Mouse (Mus musculus): ENCODE data around the gene Fcgrt. TPM values are rescaled to one million over a fixed set of nuclear protein-coding genes. Genes with fewer than 3 reads are reported as not detected.

The Fcgrt gene
- total and polyA plus RNA-seq, 2 experiments from 2014 or later: 51.6 to 59.5 TPM

GRCm38 (mm10) chr7:45148534-45149098 is 45.0 kb upstream of the Fcgrt start:
- no peak overlapping the region for H3K4me3 ChIP-seq (ENCODE audit: low read depth, low read length)
- H3K4me2 ChIP-seq (ENCODE audit: low read depth, low read length): no peak overlapping the region
- H3K4me1 ChIP-seq (ENCODE audit: control insufficient read depth, insufficient read depth): 0 out of 2 replicates have a peak, but pooled peaks cover 5% of the 10 kb centered on the region
- TF ChIP-seq EP300 (IDR thresholded peaks at IDR 0.05; ENCODE audit: low read depth) (no peak), CTCF (IDR thresholded peaks at IDR 0.05; ENCODE audit: low read depth) (no peak)
- H3K9me3 ChIP-seq (replicated peaks; ENCODE audit: control insufficient read depth, low read length): no peaks in the 10 kb centered on the region
- peaks cover 18% of the 10 kb centered on the region for H3K36me3 ChIP-seq (replicated peaks; ENCODE audit: control insufficient read depth, insufficient read depth, low read length)
- no peak overlapping the region for H3K9ac ChIP-seq (replicated peaks; ENCODE audit: low read depth, low read length)
- DNase-seq (ENCODE audit: low spot score): no peak
- no peak overlapping the region for H3K27ac ChIP-seq (ENCODE audit: low read depth)
- ATAC-seq (ENCODE audit: insufficient read depth, low read depth): no peak
- H3K27me3 ChIP-seq (ENCODE audit: control insufficient read depth, insufficient read depth, low read length): no peaks in the 10 kb centered on the region
- 31% methylated on average over 4 of the region's 4 CpGs for WGBS

- ATAC-seq (ENCODE audit: insufficient read depth, low read depth): no peak
- H3K4me3 ChIP-seq (ENCODE audit: low read depth, low read length): no peak overlapping the region
Observed at GRCm38 (mm10) chr7:45147899-45148298, 44.2 kb upstream of the Fcgrt start.

GRCm38 (mm10) chr7:45147267-45147666 is 43.6 kb upstream of the Fcgrt start:
- TF ChIP-seq CTCF (IDR thresholded peaks at IDR 0.05; ENCODE audit: low read depth) (no peak), EP300 (IDR thresholded peaks at IDR 0.05; ENCODE audit: low read depth) (no peak)
- 82% methylated on average over 11 of the region's 11 CpGs for WGBS
- H3K36me3 ChIP-seq (replicated peaks; ENCODE audit: control insufficient read depth, insufficient read depth, low read length): peaks cover 22% of the 10 kb centered on the region

More at GRCm38 (mm10) chr7:45147899-45148298, 44.2 kb upstream of the Fcgrt start:
- Histone ChIP-seq H3K4me1 (ENCODE audit: control insufficient read depth, insufficient read depth) (no peaks in the 10 kb centered on the region), H3K9ac (replicated peaks; ENCODE audit: low read depth, low read length) (no peak overlapping the region), H3K9me3 (replicated peaks; ENCODE audit: control insufficient read depth, low read length) (no peaks in the 10 kb centered on the region), H3K36me3 (replicated peaks; ENCODE audit: control insufficient read depth, insufficient read depth, low read length) (peaks cover 18% of the 10 kb centered on the region), H3K4me2 (ENCODE audit: low read depth, low read length) (no peak overlapping the region), H3K27ac (ENCODE audit: low read depth) (no peak overlapping the region), H3K27me3 (ENCODE audit: control insufficient read depth, insufficient read depth, low read length) (no peaks in the 10 kb centered on the region)
- WGBS: 72% methylated on average over 11 of the region's 11 CpGs
- TF ChIP-seq EP300 (IDR thresholded peaks at IDR 0.05; ENCODE audit: low read depth) (no peak), CTCF (IDR thresholded peaks at IDR 0.05; ENCODE audit: low read depth) (no peak)
- DNase-seq (ENCODE audit: low spot score): no peak

GRCm38 (mm10) chr7:45145460-45145859 is 41.8 kb upstream of the Fcgrt start:
- no peaks in the 10 kb centered on the region for H3K27me3 ChIP-seq (ENCODE audit: control insufficient read depth, insufficient read depth, low read length)
- peaks cover 22% of the 10 kb centered on the region for H3K36me3 ChIP-seq (replicated peaks; ENCODE audit: control insufficient read depth, insufficient read depth, low read length)
- no peaks in the 10 kb centered on the region for H3K4me1 ChIP-seq (ENCODE audit: control insufficient read depth, insufficient read depth)
- DNase-seq (ENCODE audit: low spot score) (no peak), ATAC-seq (ENCODE audit: insufficient read depth, low read depth) (no peak)
- no peak overlapping the region for H3K4me3 ChIP-seq (ENCODE audit: low read depth, low read length)
- H3K9me3 ChIP-seq (replicated peaks; ENCODE audit: control insufficient read depth, low read length): no peaks in the 10 kb centered on the region
- no peak overlapping the region for H3K9ac ChIP-seq (replicated peaks; ENCODE audit: low read depth, low read length)
- H3K27ac ChIP-seq (ENCODE audit: low read depth): no peak overlapping the region
- H3K4me2 ChIP-seq (ENCODE audit: low read depth, low read length): no peak overlapping the region
- WGBS: 94% methylated on average over 8 of the region's 8 CpGs
- TF ChIP-seq CTCF (IDR thresholded peaks at IDR 0.05; ENCODE audit: low read depth) (no peak), EP300 (IDR thresholded peaks at IDR 0.05; ENCODE audit: low read depth) (no peak)

More at GRCm38 (mm10) chr7:45147267-45147666, 43.6 kb upstream of the Fcgrt start:
- H3K4me3 ChIP-seq (ENCODE audit: low read depth, low read length): no peak overlapping the region
- no peak for ATAC-seq (ENCODE audit: insufficient read depth, low read depth)
- H3K4me2 ChIP-seq (ENCODE audit: low read depth, low read length): no peak overlapping the region
- H3K9me3 ChIP-seq (replicated peaks; ENCODE audit: control insufficient read depth, low read length): no peaks in the 10 kb centered on the region
- no peak overlapping the region for H3K9ac ChIP-seq (replicated peaks; ENCODE audit: low read depth, low read length)
- H3K27me3 ChIP-seq (ENCODE audit: control insufficient read depth, insufficient read depth, low read length): no peaks in the 10 kb centered on the region
- H3K4me1 ChIP-seq (ENCODE audit: control insufficient read depth, insufficient read depth): no peaks in the 10 kb centered on the region
- DNase-seq (ENCODE audit: low spot score): no peak
- H3K27ac ChIP-seq (ENCODE audit: low read depth): no peak overlapping the region

- H3K9me3 ChIP-seq (replicated peaks; ENCODE audit: control insufficient read depth, low read length): no peaks in the 10 kb centered on the region
- no peak overlapping the region for H3K4me3 ChIP-seq (ENCODE audit: low read depth, low read length)
- 79% methylated on average over 13 of the region's 13 CpGs for WGBS
- TF ChIP-seq CTCF (IDR thresholded peaks at IDR 0.05; ENCODE audit: low read depth): no peak
- TF ChIP-seq EP300 (IDR thresholded peaks at IDR 0.05; ENCODE audit: low read depth): no peak
- H3K9ac ChIP-seq (replicated peaks; ENCODE audit: low read depth, low read length): no peak overlapping the region
- H3K36me3 ChIP-seq (replicated peaks; ENCODE audit: control insufficient read depth, insufficient read depth, low read length): peaks cover 22% of the 10 kb centered on the region
- H3K27me3 ChIP-seq (ENCODE audit: control insufficient read depth, insufficient read depth, low read length): no peaks in the 10 kb centered on the region
- no peaks in the 10 kb centered on the region; the same call in 1 of the 2 replicates for H3K4me1 ChIP-seq (ENCODE audit: control insufficient read depth, insufficient read depth)
- ATAC-seq (ENCODE audit: insufficient read depth, low read depth) (no peak), DNase-seq (ENCODE audit: low spot score) (no peak)
- H3K4me2 ChIP-seq (ENCODE audit: low read depth, low read length): no peak overlapping the region
- H3K27ac ChIP-seq (ENCODE audit: low read depth): no peak overlapping the region
Observed at GRCm38 (mm10) chr7:45144368-45145174, 40.9 kb upstream of the Fcgrt start.
